Mouse (Mus musculus) layer of hippocampus, adult 11-12 months (tissue): ENCODE measurements at regions not wholly inside any gene's neighbourhood (a gene's known extent, or its start where the extent isn't known, plus 50 kb on each side); places are given as distances from the start of the nearest gene placed in this dataset.

Source experiments
- DNase-seq: peaks from one replicate; pipeline ENCODE4 v3.0.0; 2022; ENCODE audit warnings: low spot score

DNA sequence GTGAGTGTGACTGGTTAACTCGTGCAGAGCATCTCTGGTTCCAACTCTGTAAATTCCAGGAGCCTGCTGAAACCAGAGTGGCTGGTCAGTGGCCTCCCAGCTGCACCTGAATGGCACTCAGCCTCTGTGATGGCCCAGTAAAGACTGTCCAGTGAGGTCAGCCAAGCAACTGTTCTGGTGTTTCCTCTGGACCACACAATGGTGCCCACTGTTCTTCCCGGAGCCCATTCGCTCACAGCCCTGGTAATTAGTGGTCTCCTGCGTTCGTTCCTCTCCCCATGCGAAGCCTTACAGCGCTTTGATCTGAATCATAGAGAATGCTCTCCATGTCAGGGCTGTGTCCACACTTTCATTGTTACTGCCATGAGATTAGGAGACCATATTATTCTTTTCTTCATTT is 75.5 kb downstream of the Enkur start:
- no peak for DNase-seq

GRCm38 (mm10) chr2:21126531-21126930 is 78.6 kb downstream of the Enkur start:
- DNase-seq = no peak

- no peak for DNase-seq
These were observed 82.7 kb downstream of the Enkur start for GRCm38 (mm10) chr2:21122421-21122820.

DNA sequence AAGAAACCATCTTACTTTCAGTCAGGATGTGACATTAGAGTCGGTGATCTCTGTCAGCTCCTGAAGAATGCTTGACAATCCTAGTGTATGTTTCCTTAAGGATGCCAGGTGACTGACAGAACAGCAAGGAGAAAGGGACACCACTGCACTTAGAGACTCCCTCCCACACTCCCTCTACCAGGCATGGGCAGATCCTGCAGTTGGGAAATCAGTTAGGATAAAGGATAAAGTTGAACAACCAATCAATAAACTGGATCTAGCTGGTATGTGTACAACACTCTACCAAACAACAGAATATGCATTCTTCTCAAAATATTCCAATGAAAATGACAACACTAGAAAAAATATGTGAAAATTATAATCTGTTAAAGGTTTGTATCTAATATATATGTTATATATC is 83.5 kb downstream of the Enkur start:
- DNase-seq = no peak

GRCm38 (mm10) chr2:21116817-21117216 is 88.3 kb downstream of the Enkur start:
- no peak for DNase-seq

- no peak for DNase-seq
These were observed 93.6 kb downstream of the Enkur start for GRCm38 (mm10) chr2:21111527-21111926.

- no peak for DNase-seq
These were observed 104.8 kb downstream of the Enkur start for GRCm38 (mm10) chr2:21100248-21100808.

GRCm38 (mm10) chr2:21091058-21091971 is 113.8 kb downstream of the Enkur start:
- DNase-seq = peak; percentile 61

GRCm38 (mm10) chr2:21085517-21085916 is 116.8 kb upstream of the Arhgap21 start:
- no peak for DNase-seq

- DNase-seq = no peak
These were observed 98.7 kb upstream of the Arhgap21 start for GRCm38 (mm10) chr2:21067292-21067850.

GRCm38 (mm10) chr2:21060347-21060650 is 91.6 kb upstream of the Arhgap21 start:
- no peak for DNase-seq

GRCm38 (mm10) chr2:21059618-21060346 is 91.1 kb upstream of the Arhgap21 start:
- DNase-seq = no peak

DNA sequence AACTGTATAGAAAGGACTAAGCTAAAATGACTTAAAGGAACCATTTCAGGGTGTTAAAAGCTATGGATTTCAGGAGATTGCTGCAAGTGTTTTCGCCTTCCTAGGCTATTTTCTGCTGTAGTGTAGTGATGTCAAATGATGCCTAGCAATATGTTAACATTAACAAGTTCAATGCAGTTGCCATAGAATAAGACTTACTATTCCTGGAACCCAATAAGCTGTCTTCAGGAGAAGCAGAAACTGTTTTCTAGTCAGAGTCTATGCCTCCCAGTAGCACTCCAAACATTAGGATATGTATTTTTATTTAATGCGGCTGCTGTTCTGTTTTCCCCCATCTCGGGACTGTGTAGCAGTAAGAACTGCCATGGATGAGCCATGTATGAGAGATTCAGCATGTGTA is 90.3 kb upstream of the Arhgap21 start:
- no peak for DNase-seq

- no peak for DNase-seq
These were observed 87.9 kb upstream of the Arhgap21 start for GRCm38 (mm10) chr2:21056450-21057210.

DNA sequence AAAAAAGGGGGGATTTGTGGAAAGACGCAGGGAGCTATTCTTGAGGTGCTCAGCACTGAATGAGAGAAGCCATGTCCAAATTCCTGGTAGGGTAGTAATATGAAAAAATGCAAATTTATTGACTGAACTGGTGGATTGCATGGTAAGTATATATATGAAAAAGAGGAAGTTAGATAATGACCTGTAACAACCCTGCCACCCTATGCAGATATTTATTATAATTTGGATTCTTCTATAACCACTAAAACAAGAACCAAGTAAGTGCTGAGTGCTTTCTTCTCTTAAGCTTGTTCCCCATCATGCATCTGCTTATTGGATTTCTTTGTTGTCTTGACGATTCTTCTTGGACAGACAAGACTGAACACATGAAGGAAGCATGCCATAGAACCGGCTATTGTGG is 86.7 kb upstream of the Arhgap21 start:
- no peak for DNase-seq

- no peak for DNase-seq
These were observed 85.8 kb upstream of the Arhgap21 start for GRCm38 (mm10) chr2:21054325-21055082.

DNA sequence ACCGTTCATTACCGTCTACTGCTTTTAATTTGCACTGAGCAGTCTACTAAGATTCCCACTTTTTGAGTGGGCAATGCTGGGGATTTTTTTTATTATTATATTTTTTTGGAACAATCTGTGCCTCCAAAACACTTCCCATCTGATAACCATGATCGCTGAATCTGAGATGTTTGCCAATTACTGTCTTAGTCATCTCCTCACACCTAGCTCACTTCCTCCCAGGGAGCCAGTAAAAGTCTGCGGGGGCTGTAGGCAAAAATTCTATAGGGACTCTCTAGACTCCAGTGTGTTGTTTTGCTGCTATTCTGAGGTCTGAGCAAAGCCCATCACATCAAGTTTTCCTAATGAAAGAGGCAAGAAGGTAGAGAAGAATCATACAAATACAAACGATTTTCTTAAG is 84.9 kb upstream of the Arhgap21 start:
- no peak for DNase-seq

- DNase-seq = no peak
These were observed 80.3 kb upstream of the Arhgap21 start for GRCm38 (mm10) chr2:21048996-21049395.

DNA sequence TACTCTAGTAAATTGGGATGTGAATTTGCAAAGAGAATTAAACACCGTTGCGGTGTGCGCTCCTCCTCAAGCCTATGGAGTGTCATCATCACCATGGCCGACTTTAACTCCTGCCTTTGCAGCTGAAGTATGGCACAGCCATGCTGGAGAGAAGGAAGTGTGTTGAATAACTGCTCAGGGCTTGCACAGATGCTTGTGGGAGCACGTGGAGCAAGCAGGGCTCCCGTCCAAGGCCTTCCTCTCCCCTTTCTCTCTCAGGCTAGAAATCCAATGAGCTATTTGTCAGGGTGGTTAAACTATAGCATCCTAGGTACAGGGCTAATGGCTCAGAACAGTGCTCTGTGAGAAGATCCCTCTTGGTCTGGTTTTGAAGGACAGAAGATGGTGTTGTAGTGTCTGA is 79.5 kb upstream of the Arhgap21 start:
- peak; percentile 34 for DNase-seq

GRCm38 (mm10) chr2:21046503-21047116 is 77.9 kb upstream of the Arhgap21 start:
- no peak for DNase-seq

GRCm38 (mm10) chr2:21044781-21045180 is 76.1 kb upstream of the Arhgap21 start:
- DNase-seq = no peak
